Mouse (Mus musculus) Patski (cell line): ENCODE data around the gene Gm21761. TPM values are rescaled to one million over a fixed set of nuclear protein-coding genes. Genes with fewer than 3 reads are reported as not detected.
A peak's percentile ranks its signal among the peaks of the same experiment; 100 is the strongest.
"Not testable (repeated sequence)": the region's sequence is repeated elsewhere in the genome, so short reads cannot be mapped to it uniquely, and the experiment has no call there.

Experiments used
- ATAC-seq: fragments of 100-300 bp; one replicate; pipeline ENCODE4 v1.8.0; 2021
- CTCF ChIA-PET: fragments of 350-600 bp; sonication (Branson Sonifier 250); formaldehyde crosslinking; loops from one replicate; lab custom pipeline; 2022; ENCODE audit warnings: inconsistent platforms; lab: Charles Lee
- POLR2A ChIA-PET: fragments of 350-600 bp; sonication (Branson Sonifier 250); formaldehyde crosslinking; loops from one replicate; lab custom pipeline; 2022; ENCODE audit warnings: antibody characterized with exemption, inconsistent platforms; lab: Charles Lee
- DNase-seq: peaks from one replicate; pipeline ENCODE4 v3.0.0-alpha.2; 2011; ENCODE audit warnings: low read depth, low spot score
- H3K27me3 ChIP-seq: fragments of 371-371 bp; one replicate; pipeline ENCODE4 v1.5.1; 2021
- in situ Hi-C: fragments of 300-500 bp; cut with MboI; formaldehyde crosslinking; loops from 3 replicates; pipeline ENCODE4 v1.11.1; 2018; ENCODE audit warnings: low pct_unique_long_range_greater_than_20kb, mixed read lengths
- polyA plus RNA-seq: library from polyadenylated mRNA; unstranded; gene quantifications from one replicate; pipeline ENCODE4 v1.2.3, GENCODE M21; 2021

Gm21761 gene
- 0.24 TPM for polyA plus RNA-seq

- CTCF ChIA-PET, POLR2A ChIA-PET, H3K27me3 ChIP-seq, DNase-seq, in situ Hi-C loops, ATAC-seq: not testable (repeated sequence)
Observed at GRCm38 (mm10) chr13:119929172-119929571, at the start of gene Gm21761. Gm21761 (minus strand) TSS chr13:119929272.

- in situ Hi-C loops, H3K27me3 ChIP-seq, POLR2A ChIA-PET, DNase-seq, CTCF ChIA-PET: not testable (repeated sequence)
- ATAC-seq, result peak; percentile 53
Observed at GRCm38 (mm10) chr13:119969163-119969562, 40.1 kb upstream of the Gm21761 start.

GRCm38 (mm10) chr13:119968193-119968592, 39.1 kb upstream of the Gm21761 start:
- CTCF ChIA-PET, result not testable (repeated sequence)

GRCm38 (mm10) chr13:119965968-119966367, 36.9 kb upstream of the Gm21761 start:
- POLR2A ChIA-PET, CTCF ChIA-PET, H3K27me3 ChIP-seq, in situ Hi-C loops, DNase-seq, ATAC-seq: not testable (repeated sequence)

More at GRCm38 (mm10) chr13:119968193-119968592, 39.1 kb upstream of the Gm21761 start:
- H3K27me3 ChIP-seq, DNase-seq, ATAC-seq, in situ Hi-C loops, POLR2A ChIA-PET: not testable (repeated sequence)

- ATAC-seq, result peak; percentile 81
- H3K27me3 ChIP-seq, DNase-seq, in situ Hi-C loops, POLR2A ChIA-PET, CTCF ChIA-PET: not testable (repeated sequence)
Observed at GRCm38 (mm10) chr13:119965302-119965952, 36.4 kb upstream of the Gm21761 start.

GRCm38 (mm10) chr13:119962856-119963255, 33.8 kb upstream of the Gm21761 start:
- H3K27me3 ChIP-seq, ATAC-seq, in situ Hi-C loops, POLR2A ChIA-PET, CTCF ChIA-PET, DNase-seq: not testable (repeated sequence)

- ATAC-seq, in situ Hi-C loops, CTCF ChIA-PET, DNase-seq, H3K27me3 ChIP-seq, POLR2A ChIA-PET: not testable (repeated sequence)
Observed at GRCm38 (mm10) chr13:119955567-119955966, 26.5 kb upstream of the Gm21761 start.

- H3K27me3 ChIP-seq, CTCF ChIA-PET, ATAC-seq, DNase-seq, in situ Hi-C loops, POLR2A ChIA-PET: not testable (repeated sequence)
Observed at GRCm38 (mm10) chr13:119955089-119955488, 26.0 kb upstream of the Gm21761 start.

- in situ Hi-C loops, CTCF ChIA-PET, ATAC-seq, DNase-seq, H3K27me3 ChIP-seq, POLR2A ChIA-PET: not testable (repeated sequence)
Observed at GRCm38 (mm10) chr13:119950706-119951105, 21.6 kb upstream of the Gm21761 start, which contains the start of gene B020031M17Rik. B020031M17Rik (minus strand) TSS chr13:119950806.

- ATAC-seq, H3K27me3 ChIP-seq, POLR2A ChIA-PET, in situ Hi-C loops, CTCF ChIA-PET, DNase-seq: not testable (repeated sequence)
Observed at GRCm38 (mm10) chr13:119924597-119925340, 4.3 kb downstream of the Gm21761 start.

- POLR2A ChIA-PET, ATAC-seq, H3K27me3 ChIP-seq, in situ Hi-C loops, CTCF ChIA-PET, DNase-seq: not testable (repeated sequence)
Observed at GRCm38 (mm10) chr13:119916966-119917722, 11.9 kb downstream of the Gm21761 start.

- ATAC-seq, H3K27me3 ChIP-seq, CTCF ChIA-PET, POLR2A ChIA-PET, DNase-seq, in situ Hi-C loops: not testable (repeated sequence)
Observed at GRCm38 (mm10) chr13:119916449-119916848, 12.6 kb downstream of the Gm21761 start.

GRCm38 (mm10) chr13:119898549-119898948, 30.5 kb downstream of the Gm21761 start:
- in situ Hi-C loops, result loop anchor here (10.0 kb wide), 1 partner anchor 276 kb away; the partner anchor contains the start of gene Gm21818
- CTCF ChIA-PET, ATAC-seq: not testable (repeated sequence)

GRCm38 (mm10) chr13:119894685-119895084, 34.4 kb downstream of the Gm21761 start, which contains the start of gene Tcstv1:
Tcstv1 (minus strand) TSS chr13:119894785.
- POLR2A ChIA-PET, CTCF ChIA-PET, DNase-seq, ATAC-seq, H3K27me3 ChIP-seq: not testable (repeated sequence)
- in situ Hi-C loops, result loop anchor here (10.0 kb wide), 1 partner anchor 280 kb away; the partner anchor contains the start of gene Gm21818

More at GRCm38 (mm10) chr13:119898549-119898948, 30.5 kb downstream of the Gm21761 start:
- DNase-seq, POLR2A ChIA-PET, H3K27me3 ChIP-seq: not testable (repeated sequence)
